Mouse (Mus musculus) stomach, embryonic 14.5 days (tissue): ENCODE data around the gene Nfib. TPM values are rescaled to one million over a fixed set of nuclear protein-coding genes. Genes with fewer than 3 reads are reported as not detected.

Experiments used
- ATAC-seq: fragments of 200-750 bp; cut with Nextera tagmentation; 2 replicates; pipeline ENCODE4 v1.8.0; 2017; ENCODE audit warnings: low read depth, moderate TSS enrichment; ENCODE audit not compliant: insufficient number of reproducible peaks, insufficient read depth, low FRiP score
- H3K27ac ChIP-seq: fragments of 300-500 bp; sonication (generic); 2 replicates; pipeline ENCODE4 v1.5.1; 2014; ENCODE audit warnings: mild to moderate bottlenecking, low read length, moderate library complexity, mixed read lengths
- H3K27me3 ChIP-seq: fragments of 300-500 bp; sonication (generic); 2 replicates; pipeline ENCODE4 v1.6.1; 2014; ENCODE audit warnings: low read length, control low read depth, mixed read lengths; ENCODE audit not compliant: control insufficient read depth, insufficient read depth
- H3K36me3 ChIP-seq: fragments of 300-500 bp; sonication (generic); 2 replicates; pipeline ENCODE4 v1.6.1; 2014; ENCODE audit warnings: mild to moderate bottlenecking, control low read depth, low read length, moderate library complexity, mixed read lengths; ENCODE audit not compliant: control insufficient read depth, insufficient read depth
- H3K4me1 ChIP-seq: fragments of 300-500 bp; sonication (generic); 2 replicates; pipeline ENCODE4 v1.6.1; 2014; ENCODE audit warnings: low read length, control low read depth, mixed read lengths; ENCODE audit not compliant: control insufficient read depth, insufficient read depth
- H3K4me2 ChIP-seq: fragments of 300-500 bp; sonication (generic); replicated peaks from 2 replicates; pipeline ENCODE4 v1.6.1; 2014; ENCODE audit warnings: low read depth, low read length, control low read depth
- H3K4me3 ChIP-seq: fragments of 300-500 bp; sonication (generic); 2 replicates; pipeline ENCODE4 v1.5.1; 2014; ENCODE audit warnings: low read depth, low read length, control low read depth
- H3K9ac ChIP-seq: fragments of 300-500 bp; sonication (generic); replicated peaks from 2 replicates; pipeline ENCODE4 v1.6.1; 2014; ENCODE audit warnings: low read depth, mild to moderate bottlenecking, control low read depth, low read length, moderate library complexity, mixed read lengths
- H3K9me3 ChIP-seq: fragments of 300-500 bp; sonication (generic); 2 replicates; pipeline ENCODE4 v1.6.1; 2016; ENCODE audit warnings: low read depth, low read length, control low read depth; ENCODE audit not compliant: control insufficient read depth
- WGBS: fragments of 180-500 bp; shearing (Covaris S2); extraction: QIAGEN DNeasy Blood & Tissue Kit; methylation state at CpG from one replicate; pipeline ENCODE4 v1.1.7; 2014; 5-methylcytosine and 5-hydroxymethylcytosine counted together
- polyA plus RNA-seq: library from polyadenylated mRNA; unstranded; fragments of >200 nt; fragmentation: Nextera tagmentation; extraction: Ambion mirVana; gene quantifications from 2 replicates; pipeline ENCODE4 v1.2.1, GENCODE M21; 2014

The Nfib gene
- polyA plus RNA-seq, 1 experiment from 2014 or later: 94.5 TPM

GRCm38 (mm10) chr4:82364696-82365385 lies 340.7 kb downstream of the Nfib start:
- Histone ChIP-seq H3K9ac (no peak overlapping the region), H3K4me1 (0 out of 2 replicates have a peak, but pooled peaks cover 4% of the 10 kb centered on the region), H3K27me3 (no peaks in the 10 kb centered on the region), H3K4me3 (no peak overlapping the region), H3K9me3 (no peaks in the 10 kb centered on the region), H3K36me3 (no peaks in the 10 kb centered on the region), H3K27ac (no peak overlapping the region), H3K4me2 (no peak overlapping the region)
- whole genome bisulfite sequencing: 74% methylated on average over 4 of the region's 4 CpGs
- ATAC-seq: no peak

DNA sequence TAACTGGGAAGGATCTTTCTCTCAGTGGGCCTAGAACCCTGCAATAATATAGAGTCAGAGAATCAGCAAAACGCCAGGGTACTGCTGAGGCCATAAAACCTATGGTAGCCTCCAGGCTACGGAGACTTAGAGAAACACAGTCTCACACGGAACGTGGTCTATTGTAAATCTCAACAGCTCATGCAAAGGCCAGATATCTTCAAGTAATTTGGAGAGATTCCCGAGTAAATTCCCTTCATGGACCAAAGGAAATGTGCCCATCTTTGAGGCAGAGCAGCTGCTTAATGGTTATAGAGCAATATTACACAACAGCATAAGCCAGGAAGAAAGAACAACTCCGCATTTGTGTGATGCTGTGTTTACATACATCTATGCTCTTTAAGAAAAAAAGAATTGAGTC lies 341.6 kb downstream of the Nfib start:
- Histone ChIP-seq H3K27me3 (no peaks in the 10 kb centered on the region), H3K36me3 (no peaks in the 10 kb centered on the region), H3K9ac (no peak overlapping the region), H3K27ac (no peak overlapping the region), H3K4me3 (no peak overlapping the region), H3K4me2 (no peak overlapping the region), H3K4me1 (0 out of 2 replicates have a peak, but pooled peaks cover 4% of the 10 kb centered on the region), H3K9me3 (no peaks in the 10 kb centered on the region)
- no peak for ATAC-seq
- 68% methylated on average over 6 of the region's 6 CpGs for WGBS

- no peak overlapping the region for H3K4me3 ChIP-seq
- H3K9me3 ChIP-seq: no peaks in the 10 kb centered on the region
- H3K27me3 ChIP-seq: no peaks in the 10 kb centered on the region
- H3K9ac ChIP-seq: no peak overlapping the region
- WGBS: 71% methylated on average over 3 of the region's 3 CpGs
- no peak for ATAC-seq
- H3K4me1 ChIP-seq: 0 out of 2 replicates have a peak, but pooled peaks cover 4% of the 10 kb centered on the region
- no peak overlapping the region for H3K4me2 ChIP-seq
- H3K36me3 ChIP-seq: peaks cover 3% of the 10 kb centered on the region
- no peak overlapping the region for H3K27ac ChIP-seq
These were observed 343.3 kb downstream of the Nfib start for GRCm38 (mm10) chr4:82362294-82362693.

DNA sequence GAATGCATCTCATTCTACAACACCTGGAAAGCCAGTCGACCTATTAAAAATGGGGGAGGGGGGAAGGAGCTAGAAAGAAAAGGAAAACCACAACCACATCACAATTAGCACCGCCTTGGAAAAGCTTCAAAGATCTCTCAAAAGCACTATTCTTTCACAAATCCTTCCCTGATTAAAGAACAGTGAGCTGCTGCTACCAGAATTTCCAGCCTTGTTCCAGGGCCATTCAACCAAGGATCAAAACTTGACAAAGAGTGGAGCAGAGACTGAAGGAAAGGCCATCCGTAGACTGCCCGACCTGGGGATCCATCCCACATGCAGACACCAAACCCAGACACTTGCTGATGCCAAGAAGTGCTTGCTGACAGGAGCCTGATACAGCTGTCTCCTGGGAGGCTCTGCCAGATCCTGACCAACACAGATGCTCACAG lies 345.5 kb downstream of the Nfib start:
- no peak overlapping the region for H3K9ac ChIP-seq
- H3K4me3 ChIP-seq: no peak overlapping the region
- no peak overlapping the region for H3K4me2 ChIP-seq
- H3K9me3 ChIP-seq: no peaks in the 10 kb centered on the region
- WGBS: 75% methylated on average over 4 of the region's 4 CpGs
- no peak overlapping the region for H3K27ac ChIP-seq
- H3K36me3 ChIP-seq: peaks cover 3% of the 10 kb centered on the region
- no peaks in the 10 kb centered on the region for H3K27me3 ChIP-seq
- no peak for ATAC-seq
- 0 out of 2 replicates have a peak, but pooled peaks cover 4% of the 10 kb centered on the region for H3K4me1 ChIP-seq

GRCm38 (mm10) chr4:82359110-82359509 lies 346.4 kb downstream of the Nfib start:
- no peak for ATAC-seq
- H3K27ac ChIP-seq: no peak overlapping the region
- H3K9me3 ChIP-seq: no peaks in the 10 kb centered on the region
- no peak overlapping the region for H3K4me2 ChIP-seq
- 85% methylated on average over 3 of the region's 3 CpGs for WGBS
- no peaks in the 10 kb centered on the region for H3K27me3 ChIP-seq
- no peak overlapping the region for H3K4me3 ChIP-seq
- no peak overlapping the region for H3K9ac ChIP-seq
- 0 out of 2 replicates have a peak, but pooled peaks cover 4% of the 10 kb centered on the region for H3K4me1 ChIP-seq
- H3K36me3 ChIP-seq: peaks cover 3% of the 10 kb centered on the region

GRCm38 (mm10) chr4:82349006-82349405 lies 356.5 kb downstream of the Nfib start:
- Histone ChIP-seq H3K4me3 (no peak overlapping the region), H3K4me2 (no peak overlapping the region), H3K9ac (no peak overlapping the region), H3K9me3 (no peaks in the 10 kb centered on the region), H3K27me3 (no peaks in the 10 kb centered on the region), H3K4me1 (peaks cover 15% of the 10 kb centered on the region), H3K27ac (no peak overlapping the region), H3K36me3 (peaks cover 19% of the 10 kb centered on the region)
- no peak for ATAC-seq
- 94% methylated on average over 1 of the region's 1 CpGs for WGBS

GRCm38 (mm10) chr4:82344787-82345186 lies 360.8 kb downstream of the Nfib start:
- H3K4me2 ChIP-seq: no peak overlapping the region
- H3K27me3 ChIP-seq: no peaks in the 10 kb centered on the region
- H3K4me3 ChIP-seq: no peak overlapping the region
- H3K36me3 ChIP-seq: peaks cover 14% of the 10 kb centered on the region
- no peaks in the 10 kb centered on the region for H3K9me3 ChIP-seq
- WGBS: 14% methylated on average over 4 of the region's 4 CpGs
- H3K4me1 ChIP-seq: peaks cover 15% of the 10 kb centered on the region
- H3K9ac ChIP-seq: no peak overlapping the region
- H3K27ac ChIP-seq: peak overlapping the region; percentile 58; the same call in 1 of the 2 replicates
- peak; percentile 53; the same call in 1 of the 2 replicates for ATAC-seq

DNA sequence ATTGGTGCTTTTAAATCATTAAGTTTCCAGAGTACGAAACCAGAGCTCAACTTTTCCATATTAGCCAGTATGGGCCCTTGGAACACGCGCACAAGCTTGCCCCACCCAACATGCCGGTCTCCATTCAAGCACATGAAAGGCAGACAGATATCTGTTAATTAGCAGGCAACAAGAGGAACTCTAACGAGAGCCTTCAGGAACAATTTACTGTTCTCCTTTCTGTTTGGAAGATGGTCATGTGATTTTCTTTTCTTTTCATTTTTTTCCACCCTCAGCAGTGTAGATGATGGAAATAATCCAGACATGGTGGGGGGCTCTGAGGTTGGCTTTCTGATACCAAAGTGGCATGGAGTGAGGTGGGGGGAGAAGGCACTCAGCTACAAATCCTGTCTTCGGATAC lies 361.3 kb downstream of the Nfib start:
- no peak for ATAC-seq
- 78% methylated on average over 6 of the region's 6 CpGs for WGBS
- Histone ChIP-seq H3K36me3 (peaks cover 14% of the 10 kb centered on the region), H3K4me3 (no peak overlapping the region), H3K27ac (peak overlapping the region; percentile 58; the same call in 1 of the 2 replicates), H3K9ac (no peak overlapping the region), H3K27me3 (no peaks in the 10 kb centered on the region), H3K4me1 (peaks cover 15% of the 10 kb centered on the region), H3K9me3 (no peaks in the 10 kb centered on the region), H3K4me2 (no peak overlapping the region)
